Mouse (Mus musculus): Measurements from ENCODE around the gene Slc25a44. TPM values are rescaled to one million over a fixed set of nuclear protein-coding genes. Genes with fewer than 3 reads are reported as not detected.
"Not testable (repeated sequence)": the region's sequence is repeated elsewhere in the genome, so short reads cannot be mapped to it uniquely, and the experiment has no call there.

Slc25a44 gene
- polyA plus RNA-seq, 1 experiment from 2014 or later = 19.7 TPM

DNA sequence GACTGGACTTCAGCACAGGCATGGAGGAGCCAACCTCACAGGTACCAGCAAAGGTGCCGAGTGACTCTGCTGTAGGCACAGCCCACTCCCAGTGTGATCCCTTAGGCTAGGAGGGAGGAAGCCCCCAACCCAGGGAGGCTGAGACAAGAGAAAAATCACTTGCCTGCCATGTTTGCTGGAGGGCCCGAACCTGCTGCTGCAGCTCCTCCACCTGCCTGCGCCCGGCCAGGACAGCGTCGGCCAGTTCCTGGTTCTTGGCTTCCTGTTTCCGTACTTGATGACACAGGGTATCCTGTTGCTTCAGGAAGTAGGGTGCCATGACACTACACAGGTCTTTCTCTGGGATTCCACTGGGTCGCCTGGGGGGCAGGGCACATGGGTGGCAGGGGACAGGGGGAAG is 29.2 kb downstream of the Slc25a44 start:
- no peak overlapping the region for H3K27ac ChIP-seq (ENCODE audit: low read depth)
- H3K36me3 ChIP-seq (ENCODE audit: control insufficient read depth, insufficient read depth, low read length) = peaks cover 30% of the 10 kb centered on the region
- H3K4me1 ChIP-seq (replicated peaks; ENCODE audit: control insufficient read depth, insufficient read depth, low read length) = no peaks in the 10 kb centered on the region
- H3K9ac ChIP-seq (ENCODE audit: low read length) = no peak overlapping the region
- no peaks in the 10 kb centered on the region for H3K27me3 ChIP-seq (replicated peaks; ENCODE audit: control insufficient read depth, insufficient read depth, low read length)
- DNase-seq (ENCODE audit: low spot score) (no peak), ATAC-seq (replicated peaks; ENCODE audit: low FRiP score, low TSS enrichment, low read depth) (no peak)
- no peak overlapping the region for H3K4me2 ChIP-seq (ENCODE audit: low read length)
- H3K9me3 ChIP-seq (ENCODE audit: control insufficient read depth, low read length) = no peaks in the 10 kb centered on the region
- no peak overlapping the region for H3K4me3 ChIP-seq (ENCODE audit: low read depth, low read length)
- 93% methylated on average over 8 of the region's 8 CpGs for WGBS

DNA sequence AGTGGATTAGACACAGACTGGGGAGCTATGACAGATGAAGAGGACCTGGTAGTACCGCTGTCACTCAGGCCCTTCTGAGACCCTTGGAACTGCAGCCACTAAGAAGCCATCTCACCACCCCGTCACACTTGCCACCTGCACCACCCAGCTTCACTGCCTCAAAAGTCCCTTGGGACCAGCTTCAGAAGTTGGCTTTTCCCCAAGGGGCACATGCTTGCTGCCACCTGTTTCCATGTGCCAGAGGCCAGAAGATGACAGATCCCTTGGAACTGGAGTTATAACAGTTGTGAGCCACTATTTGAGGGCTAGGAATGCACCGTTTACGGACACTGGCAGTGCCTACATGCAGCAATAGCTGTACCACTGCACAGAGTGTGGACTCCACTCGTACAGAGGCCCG is 29.7 kb downstream of the Slc25a44 start:
- Histone ChIP-seq H3K36me3 (ENCODE audit: control insufficient read depth, insufficient read depth, low read length) (peaks cover 30% of the 10 kb centered on the region), H3K4me1 (replicated peaks; ENCODE audit: control insufficient read depth, insufficient read depth, low read length) (no peaks in the 10 kb centered on the region), H3K4me3 (ENCODE audit: low read depth, low read length) (no peak overlapping the region), H3K4me2 (ENCODE audit: low read length) (no peak overlapping the region), H3K9ac (ENCODE audit: low read length) (no peak overlapping the region), H3K27ac (ENCODE audit: low read depth) (no peak overlapping the region), H3K27me3 (replicated peaks; ENCODE audit: control insufficient read depth, insufficient read depth, low read length) (no peaks in the 10 kb centered on the region), H3K9me3 (ENCODE audit: control insufficient read depth, low read length) (no peaks in the 10 kb centered on the region)
- ATAC-seq (replicated peaks; ENCODE audit: low FRiP score, low TSS enrichment, low read depth) = no peak
- 94% methylated on average over 6 of the region's 6 CpGs for WGBS
- no peak for DNase-seq (ENCODE audit: low spot score)

DNA sequence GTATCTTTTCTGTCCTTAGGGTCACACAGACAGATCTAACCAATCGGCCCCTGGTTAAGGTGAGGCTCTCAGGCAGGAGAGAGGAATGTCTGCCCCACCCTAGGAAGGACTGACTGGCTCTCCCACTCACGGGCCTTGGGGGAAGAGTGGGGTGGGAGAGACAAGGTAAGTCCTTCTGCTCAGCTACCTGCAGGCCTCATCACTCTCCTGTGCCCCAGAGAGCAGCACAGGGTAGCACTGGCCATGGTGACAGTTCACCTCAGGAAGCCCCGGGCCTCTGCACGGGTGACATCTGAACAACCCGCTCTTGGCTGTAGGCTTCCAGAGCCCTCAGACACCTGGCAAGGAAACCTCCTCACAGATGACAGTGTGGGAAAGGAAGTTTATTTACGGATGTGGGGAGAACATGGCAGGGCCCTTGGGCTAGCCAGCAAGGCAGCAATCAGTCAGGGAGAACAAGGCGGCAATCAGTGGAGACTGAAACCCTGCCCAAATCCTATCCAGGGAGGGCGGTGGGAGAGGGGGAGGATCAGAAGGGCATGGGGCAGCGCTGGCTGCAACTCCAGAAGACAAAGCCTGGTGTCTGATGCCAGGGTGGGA is 31.1 kb downstream of the Slc25a44 start:
- H3K9ac ChIP-seq (ENCODE audit: low read length) = no peak overlapping the region
- H3K4me2 ChIP-seq (ENCODE audit: low read length) = no peak overlapping the region
- ATAC-seq (replicated peaks; ENCODE audit: low FRiP score, low TSS enrichment, low read depth) = no peak
- no peaks in the 10 kb centered on the region for H3K27me3 ChIP-seq (replicated peaks; ENCODE audit: control insufficient read depth, insufficient read depth, low read length)
- H3K9me3 ChIP-seq (ENCODE audit: control insufficient read depth, low read length) = no peaks in the 10 kb centered on the region
- H3K4me1 ChIP-seq (replicated peaks; ENCODE audit: control insufficient read depth, insufficient read depth, low read length) = no peaks in the 10 kb centered on the region
- DNase-seq (ENCODE audit: low spot score) = no peak
- H3K27ac ChIP-seq (ENCODE audit: low read depth) = no peak overlapping the region
- peaks cover 25% of the 10 kb centered on the region for H3K36me3 ChIP-seq (ENCODE audit: control insufficient read depth, insufficient read depth, low read length)
- H3K4me3 ChIP-seq (ENCODE audit: low read depth, low read length) = no peak overlapping the region
- WGBS = 91% methylated on average over 9 of the region's 9 CpGs

DNA sequence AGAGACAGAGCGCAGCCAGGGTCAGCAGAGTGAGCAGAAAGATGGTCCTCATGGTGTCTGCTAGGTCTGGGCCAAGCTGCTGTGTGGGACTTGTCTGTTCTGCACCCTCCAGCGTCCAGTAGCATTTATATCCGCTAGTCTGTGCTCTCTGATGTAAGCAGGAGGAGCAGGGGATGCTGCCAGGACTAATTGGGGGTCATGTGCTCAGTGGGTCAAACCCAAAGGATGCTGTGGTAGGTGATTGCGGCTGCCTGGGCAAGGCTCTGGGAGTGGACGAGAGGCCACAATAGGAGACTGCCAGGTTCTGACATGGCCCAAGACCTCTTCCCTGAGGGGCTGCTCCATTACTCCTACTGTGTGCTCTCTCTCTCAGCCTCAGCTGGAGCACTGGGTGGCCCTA is 40.6 kb downstream of the Slc25a44 start, which contains the start of gene Bglap:
Bglap (minus strand) TSS at position 101 of the 400 bp plus-strand sequence.
- DNase-seq (ENCODE audit: low spot score) (peak; percentile 23), ATAC-seq (replicated peaks; ENCODE audit: low FRiP score, low TSS enrichment, low read depth) (no peak)
- 76% methylated on average over 5 of the region's 5 CpGs for WGBS
- Histone ChIP-seq H3K9me3 (ENCODE audit: control insufficient read depth, low read length) (no peaks in the 10 kb centered on the region), H3K4me1 (replicated peaks; ENCODE audit: control insufficient read depth, insufficient read depth, low read length) (no peaks in the 10 kb centered on the region), H3K36me3 (ENCODE audit: control insufficient read depth, insufficient read depth, low read length) (no peaks in the 10 kb centered on the region), H3K9ac (ENCODE audit: low read length) (no peak within 1 kb of the TSS), H3K27ac (ENCODE audit: low read depth) (no peak within 1 kb of the TSS), H3K27me3 (replicated peaks; ENCODE audit: control insufficient read depth, insufficient read depth, low read length) (no peaks in the 10 kb centered on the region), H3K4me2 (ENCODE audit: low read length) (no peak within 1 kb of the TSS), H3K4me3 (ENCODE audit: low read depth, low read length) (no peak within 1 kb of the TSS)

DNA sequence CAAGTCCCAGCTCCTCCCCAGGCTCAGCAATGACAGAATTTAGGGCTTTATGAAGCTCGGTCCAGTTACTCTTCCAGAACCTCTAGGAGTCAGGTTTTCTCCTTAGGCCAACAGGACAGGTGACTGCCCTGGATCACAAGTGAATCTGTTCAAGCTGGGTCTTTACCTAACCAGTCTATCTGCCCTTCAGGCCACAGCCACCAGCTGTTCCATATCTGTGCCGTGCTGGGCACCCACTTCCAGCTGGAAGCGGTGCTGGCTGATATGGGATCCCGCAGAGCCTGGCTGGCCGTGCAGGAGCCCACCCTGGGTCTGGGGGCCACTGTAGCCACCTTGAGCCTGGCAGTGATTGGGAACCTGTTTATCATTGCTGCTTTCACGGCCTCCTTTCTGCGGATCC is 42.6 kb downstream of the Slc25a44 start:
- ATAC-seq (replicated peaks; ENCODE audit: low FRiP score, low TSS enrichment, low read depth); H3K36me3 ChIP-seq (ENCODE audit: control insufficient read depth, insufficient read depth, low read length); H3K4me3 ChIP-seq (ENCODE audit: low read depth, low read length); H3K4me1 ChIP-seq (replicated peaks; ENCODE audit: control insufficient read depth, insufficient read depth, low read length); H3K27ac ChIP-seq (ENCODE audit: low read depth); H3K27me3 ChIP-seq (replicated peaks; ENCODE audit: control insufficient read depth, insufficient read depth, low read length); H3K9ac ChIP-seq (ENCODE audit: low read length); H3K4me2 ChIP-seq (ENCODE audit: low read length); H3K9me3 ChIP-seq (ENCODE audit: control insufficient read depth, low read length): not testable (repeated sequence)
- WGBS = 0% methylated on average over 1 of the region's 7 CpGs
- DNase-seq (ENCODE audit: low spot score) = peak; percentile 12

DNA sequence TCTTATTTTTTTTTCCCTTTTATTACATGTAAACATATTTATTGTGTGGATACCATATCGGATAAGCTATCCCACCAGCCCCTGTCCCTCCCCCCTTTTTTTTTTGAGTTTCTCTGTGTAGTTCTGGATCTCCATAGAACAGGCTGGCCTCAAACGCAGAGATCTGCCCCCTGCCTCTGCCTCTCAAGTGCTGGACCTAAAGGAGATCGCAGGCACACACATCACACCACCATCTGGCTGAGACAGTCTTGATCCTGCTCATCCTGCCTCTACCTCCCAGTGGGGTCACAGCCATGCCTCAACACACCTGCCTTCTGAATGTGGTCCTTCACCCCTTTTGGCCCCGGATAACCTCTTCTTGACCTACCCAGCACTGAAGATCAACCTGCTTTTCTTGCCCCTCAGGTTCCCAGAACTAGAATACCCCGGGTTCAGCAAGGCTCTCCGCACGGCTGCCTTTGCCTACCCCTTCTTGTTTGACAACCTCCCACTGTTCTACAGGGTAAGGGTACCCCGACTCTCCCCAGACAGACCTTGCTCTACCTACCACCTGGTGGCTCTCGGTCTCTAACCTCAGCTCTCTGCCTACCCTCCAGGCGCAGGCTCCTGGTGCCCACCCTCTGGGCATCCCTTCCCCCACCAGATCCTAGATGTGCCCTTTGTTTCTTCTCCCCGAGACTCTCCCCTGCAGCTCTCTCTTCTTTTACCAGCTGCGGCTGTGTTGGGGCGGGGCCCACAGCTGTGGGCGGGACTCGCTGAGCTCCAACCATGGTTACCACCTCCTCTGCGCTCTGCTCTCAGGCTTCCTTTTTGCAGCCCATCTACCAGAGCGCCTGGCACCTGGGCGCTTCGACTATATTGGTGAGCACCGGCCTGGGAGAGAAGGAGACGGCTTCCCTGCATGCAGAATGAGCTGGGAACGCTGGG is 43.3 kb downstream of the Slc25a44 start:
- peak; percentile 83 for ATAC-seq (replicated peaks; ENCODE audit: low FRiP score, low TSS enrichment, low read depth)
- H3K27me3 ChIP-seq (replicated peaks; ENCODE audit: control insufficient read depth, insufficient read depth, low read length); H3K4me1 ChIP-seq (replicated peaks; ENCODE audit: control insufficient read depth, insufficient read depth, low read length); H3K9me3 ChIP-seq (ENCODE audit: control insufficient read depth, low read length); H3K27ac ChIP-seq (ENCODE audit: low read depth); H3K9ac ChIP-seq (ENCODE audit: low read length); H3K36me3 ChIP-seq (ENCODE audit: control insufficient read depth, insufficient read depth, low read length): not testable (repeated sequence)
- Histone ChIP-seq H3K4me3 (ENCODE audit: low read depth, low read length) (peak overlapping the region; percentile 8; the same call in 1 of the 2 replicates), H3K4me2 (ENCODE audit: low read length) (peak overlapping the region; percentile 41)
- WGBS = 10% methylated on average over 16 of the region's 22 CpGs
- DNase-seq (ENCODE audit: low spot score) = peak; percentile 67

DNA sequence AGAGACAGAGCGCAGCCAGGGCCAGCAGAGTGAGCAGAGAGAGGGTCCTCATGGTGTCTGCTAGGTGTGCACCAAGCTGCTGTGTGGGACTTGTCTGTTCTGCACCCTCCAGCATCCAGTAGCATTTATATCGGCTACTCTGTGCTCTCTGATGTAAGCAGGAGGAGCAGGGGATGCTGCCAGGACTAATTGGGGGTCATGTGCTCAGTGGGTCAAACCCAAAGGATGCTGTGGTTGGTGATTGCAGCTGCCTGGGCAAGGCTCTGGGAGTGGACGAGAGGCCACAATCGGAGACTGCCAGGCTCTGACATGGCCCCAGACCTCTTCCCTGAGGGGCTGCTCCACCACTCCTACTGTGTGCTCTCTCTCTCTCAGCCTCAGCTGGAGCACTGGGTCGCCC is 46.3 kb downstream of the Slc25a44 start, which contains the start of gene Bglap2:
Bglap2 (minus strand) TSS at position 101 of the 400 bp plus-strand sequence.
- not testable (repeated sequence) for H3K9ac ChIP-seq (ENCODE audit: low read length); H3K36me3 ChIP-seq (ENCODE audit: control insufficient read depth, insufficient read depth, low read length); H3K27ac ChIP-seq (ENCODE audit: low read depth); ATAC-seq (replicated peaks; ENCODE audit: low FRiP score, low TSS enrichment, low read depth); H3K27me3 ChIP-seq (replicated peaks; ENCODE audit: control insufficient read depth, insufficient read depth, low read length); H3K4me1 ChIP-seq (replicated peaks; ENCODE audit: control insufficient read depth, insufficient read depth, low read length); H3K9me3 ChIP-seq (ENCODE audit: control insufficient read depth, low read length); H3K4me2 ChIP-seq (ENCODE audit: low read length); H3K4me3 ChIP-seq (ENCODE audit: low read depth, low read length)
- WGBS = 81% methylated on average over 5 of the region's 5 CpGs
- peak; percentile 12 for DNase-seq (ENCODE audit: low spot score)

DNA sequence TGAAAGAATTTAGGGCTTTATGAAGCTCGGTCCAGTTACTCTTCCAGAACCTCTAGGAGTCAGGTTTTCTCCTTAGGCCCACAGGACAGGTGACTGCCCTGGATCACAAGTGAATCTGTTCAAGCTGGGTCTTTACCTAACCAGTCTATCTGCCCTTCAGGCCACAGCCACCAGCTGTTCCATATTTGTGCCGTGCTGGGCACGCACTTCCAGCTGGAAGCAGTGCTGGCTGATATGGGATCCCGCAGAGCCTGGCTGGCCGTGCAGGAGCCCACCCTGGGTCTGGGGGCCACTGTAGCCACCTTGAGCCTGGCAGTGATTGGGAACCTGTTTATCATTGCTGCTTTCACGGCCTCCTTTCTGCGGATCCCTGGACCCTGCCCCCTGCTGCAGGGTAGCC is 48.3 kb downstream of the Slc25a44 start:
- not testable (repeated sequence) for H3K4me1 ChIP-seq (replicated peaks; ENCODE audit: control insufficient read depth, insufficient read depth, low read length); H3K9ac ChIP-seq (ENCODE audit: low read length); H3K27ac ChIP-seq (ENCODE audit: low read depth); H3K36me3 ChIP-seq (ENCODE audit: control insufficient read depth, insufficient read depth, low read length); H3K27me3 ChIP-seq (replicated peaks; ENCODE audit: control insufficient read depth, insufficient read depth, low read length); H3K9me3 ChIP-seq (ENCODE audit: control insufficient read depth, low read length); DNase-seq (ENCODE audit: low spot score); H3K4me3 ChIP-seq (ENCODE audit: low read depth, low read length)
- ATAC-seq (replicated peaks; ENCODE audit: low FRiP score, low TSS enrichment, low read depth) = 0 out of 2 replicates have a peak, but pooled peaks have one; percentile 45
- H3K4me2 ChIP-seq (ENCODE audit: low read length) = peak overlapping the region; percentile 37
- 19% methylated on average over 5 of the region's 7 CpGs for WGBS

Measured in intestine, embryonic 14.5 days (tissue).